Mouse (Mus musculus): ENCODE results near the gene Gm45837.

GRCm38 (mm10) chr7:101421529-101421928 lies 10.8 kb downstream of the Gm45837 start, which contains the start of gene Pde2a:
- no peak for TF ChIP-seq POLR2A (IDR thresholded peaks at IDR 0.05; ENCODE audit: low read depth, low read length)
- TF ChIP-seq CTCF (conservative IDR thresholded peaks at IDR 0.05; ENCODE audit: insufficient read depth, insufficient read length, low read depth, low read length), result no peak

Measured in kidney, adult 2 months (tissue).